Mouse (Mus musculus): Measurements from ENCODE around the gene Wt1.

DNA sequence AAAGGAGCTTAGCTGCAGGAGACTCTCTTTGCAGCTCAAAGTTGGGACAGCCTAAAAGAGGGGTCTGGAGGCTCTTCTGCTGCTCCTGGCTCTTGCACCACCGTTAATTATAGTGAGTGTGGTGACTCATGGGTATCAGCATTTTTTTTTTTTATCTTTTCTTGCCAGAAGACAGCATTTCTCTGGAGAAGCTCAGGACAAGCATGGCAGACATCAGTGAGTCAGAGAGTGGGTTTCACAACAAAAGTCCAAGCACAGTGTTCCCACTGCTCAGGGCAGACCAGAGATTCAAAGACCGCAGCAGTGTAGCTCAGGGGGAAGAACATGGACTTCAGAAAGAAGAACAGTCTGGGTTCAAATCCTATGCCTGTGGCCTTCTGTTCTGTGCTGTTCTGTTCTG, 47.9 kb downstream of the Wt1 start:
- TF ChIP-seq CTCF (conservative IDR thresholded peaks at IDR 0.05; ENCODE audit: insufficient read depth, insufficient read length, low read depth, low read length) (no peak), POLR2A (IDR thresholded peaks at IDR 0.05; ENCODE audit: low read depth, low read length) (no peak)

Measured in kidney, adult 2 months (tissue).